Mouse (Mus musculus) thymus, adult 2 months (tissue): ENCODE results near the gene Tmem234.

Source experiments
- CTCF ChIP-seq: fragments of 200-500 bp; IDR thresholded peaks from 2 replicates; pipeline ENCODE4 v1.5.1; 2012; ENCODE audit warnings: mild to moderate bottlenecking, control low read depth, low read length, moderate library complexity, borderline replicate concordance; ENCODE audit not compliant: control insufficient read depth, poor library complexity, insufficient read depth; ENCODE audit errors: extremely low read depth
- POLR2A ChIP-seq: fragments of 200-500 bp; IDR thresholded peaks from 2 replicates; pipeline ENCODE4 v1.6.1; 2012; ENCODE audit warnings: mild to moderate bottlenecking, low read length, control low read depth, moderate library complexity; ENCODE audit not compliant: control insufficient read depth, poor library complexity, insufficient read depth; ENCODE audit errors: extremely low read depth

GRCm38 (mm10) chr4:129556532-129557223, 43.8 kb upstream of the Tmem234 start:
- TF ChIP-seq CTCF (no peak), POLR2A (peak; percentile 82)
